Mouse (Mus musculus) E14TG2a.4 (cell line): ENCODE measurements around the gene Rragd.

Source experiments
- CTCF ChIP-seq: conservative IDR thresholded peaks from 2 replicates; pipeline ENCODE4 v1.5.1; 2014; ENCODE audit warnings: low read length
- NANOG ChIP-seq: IDR thresholded peaks from 2 replicates; pipeline ENCODE4 v1.6.1; 2014; ENCODE audit warnings: borderline replicate concordance, low read length, mixed read lengths
- POU5F1 ChIP-seq: IDR thresholded peaks from 2 replicates; pipeline ENCODE4 v1.6.1; 2014; ENCODE audit warnings: low read length, borderline replicate concordance

DNA sequence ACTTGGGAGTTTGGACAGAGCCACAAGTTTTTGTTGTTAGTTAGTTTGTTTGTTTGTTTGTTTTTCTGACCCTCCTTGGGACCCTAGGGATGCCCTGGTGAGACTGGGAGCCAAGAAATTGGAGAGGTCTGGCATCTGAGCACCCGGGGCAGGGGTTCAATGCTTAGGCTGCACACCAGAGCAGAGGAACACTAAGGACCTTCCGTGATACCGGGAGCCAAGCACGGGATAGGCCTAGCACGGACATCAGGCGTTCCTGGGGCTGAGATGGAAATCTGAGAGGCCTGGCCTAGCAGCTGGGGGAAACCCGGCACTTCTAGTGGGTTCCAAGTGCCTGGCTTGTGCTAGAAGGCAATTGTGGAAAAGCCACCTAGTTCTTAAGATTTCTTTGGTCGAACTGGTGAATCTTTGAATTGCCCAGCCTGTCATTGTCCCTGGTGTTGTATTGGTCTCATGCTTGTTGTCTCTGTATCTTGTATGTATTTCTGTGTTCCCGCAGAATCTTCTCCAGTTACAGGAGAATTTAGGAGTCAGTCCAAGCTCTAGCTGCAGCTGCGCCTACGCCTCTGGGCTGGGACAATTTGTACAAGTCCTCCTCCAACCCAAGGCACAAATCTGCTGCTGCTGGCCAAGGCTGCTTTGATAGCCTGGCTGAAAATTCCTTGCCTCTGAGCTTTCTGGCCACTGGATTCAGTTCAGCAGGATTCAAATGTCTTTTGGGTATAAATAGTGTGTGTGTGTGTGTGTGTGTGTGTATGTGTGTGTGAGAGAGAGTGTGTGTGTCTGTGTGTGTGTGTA is 75.3 kb downstream of the Rragd start:
- TF ChIP-seq CTCF = no peak
- no peak for TF ChIP-seq POU5F1
- TF ChIP-seq NANOG = no peak
